Mouse (Mus musculus): ENCODE data around the gene Prkca.

Prkca gene

GRCm38 (mm10) chr11:108013390-108013789 lies 330.3 kb downstream of the Prkca start:
- no peak for DNase-seq (ENCODE audit: low spot score in 2 of 2)

GRCm38 (mm10) chr11:108010465-108010864 lies 333.3 kb downstream of the Prkca start:
- DNase-seq (ENCODE audit: low spot score in 2 of 2): no peak

- DNase-seq (ENCODE audit: low spot score in 2 of 2): no peak
These were observed 344.8 kb downstream of the Prkca start for GRCm38 (mm10) chr11:107998891-107999290.

GRCm38 (mm10) chr11:107996896-107997670 lies 346.6 kb downstream of the Prkca start:
- DNase-seq (ENCODE audit: low spot score in 2 of 2): peak; percentile 44 to 50

- DNase-seq (ENCODE audit: low spot score in 2 of 2): peak; percentile 72 to 73
These were observed 349.2 kb downstream of the Prkca start for GRCm38 (mm10) chr11:107994487-107994886.

- no peak for DNase-seq (ENCODE audit: low spot score in 2 of 2)
These were observed 349.9 kb downstream of the Prkca start for GRCm38 (mm10) chr11:107993792-107994191.

- no peak for DNase-seq (ENCODE audit: low spot score in 2 of 2)
These were observed 351.2 kb downstream of the Prkca start for GRCm38 (mm10) chr11:107992500-107992899.

- no peak for DNase-seq (ENCODE audit: low spot score in 2 of 2)
These were observed 351.7 kb downstream of the Prkca start for GRCm38 (mm10) chr11:107991990-107992389.

GRCm38 (mm10) chr11:107989241-107989640 lies 354.5 kb downstream of the Prkca start:
- DNase-seq (ENCODE audit: low spot score in 2 of 2): no peak

- no peak for DNase-seq (ENCODE audit: low spot score in 2 of 2)
These were observed 357.8 kb downstream of the Prkca start for GRCm38 (mm10) chr11:107985941-107986340.

- DNase-seq (ENCODE audit: low spot score in 2 of 2): no peak
These were observed 359.8 kb downstream of the Prkca start for GRCm38 (mm10) chr11:107983883-107984282.

- DNase-seq (ENCODE audit: low spot score in 2 of 2): no peak
These were observed 360.5 kb downstream of the Prkca start for GRCm38 (mm10) chr11:107983224-107983623.

GRCm38 (mm10) chr11:107982225-107982896 lies 361.4 kb downstream of the Prkca start:
- DNase-seq (ENCODE audit: low spot score in 2 of 2): peak; percentile 82 to 89

GRCm38 (mm10) chr11:107979497-107980174 lies 364.1 kb downstream of the Prkca start:
- no peak for DNase-seq (ENCODE audit: low spot score in 2 of 2)

- no peak for DNase-seq (ENCODE audit: low spot score in 2 of 2)
These were observed 373.8 kb downstream of the Prkca start for GRCm38 (mm10) chr11:107969943-107970342.

- DNase-seq (ENCODE audit: low spot score in 2 of 2): no peak
These were observed 375.6 kb downstream of the Prkca start for GRCm38 (mm10) chr11:107968147-107968546.

GRCm38 (mm10) chr11:107966229-107966628 lies 377.5 kb downstream of the Prkca start:
- no peak for DNase-seq (ENCODE audit: low spot score in 2 of 2)

GRCm38 (mm10) chr11:107965449-107965848 lies 378.3 kb downstream of the Prkca start:
- DNase-seq (ENCODE audit: low spot score in 2 of 2): peak; percentile 91 to 92

- DNase-seq (ENCODE audit: low spot score in 2 of 2): no peak
These were observed 386.0 kb downstream of the Prkca start for GRCm38 (mm10) chr11:107957566-107958350.

- DNase-seq (ENCODE audit: low spot score in 2 of 2): no peak
These were observed 388.3 kb downstream of the Prkca start for GRCm38 (mm10) chr11:107955191-107956062.

- peak; percentile 57 to 65 for DNase-seq (ENCODE audit: low spot score in 2 of 2)
These were observed 392.3 kb downstream of the Prkca start for GRCm38 (mm10) chr11:107951431-107951830.
